Comparison of ENCODE assay signal across 25 mouse cellular contexts in the genomic region with DNA sequence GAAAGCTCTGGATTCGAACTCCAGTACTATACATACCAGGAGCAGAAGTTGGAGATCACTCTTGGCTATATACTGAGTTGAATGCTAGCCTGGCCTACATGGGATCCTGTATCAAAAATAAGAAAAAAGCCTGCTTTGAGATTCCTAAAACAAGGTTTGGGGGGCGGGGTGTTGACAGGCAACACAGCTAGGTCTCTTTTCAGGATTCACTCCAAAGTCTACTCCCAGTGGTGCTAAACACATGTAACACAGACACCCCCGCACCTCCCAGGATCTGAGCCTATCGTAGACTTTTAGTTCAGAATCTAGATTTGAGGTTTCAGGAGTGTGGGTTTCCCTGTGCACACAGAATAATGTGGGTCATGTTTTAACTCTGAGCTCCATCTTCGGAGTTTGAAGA. TPM values are rescaled to one million over a fixed set of nuclear protein-coding genes. Genes with fewer than 3 reads are reported as not detected.
DNase-seq lines count a peak whose midpoint lies in the region; ATAC-seq and TF ChIP-seq lines count a peak whose summit lies in the region.
"Had no signal": no experiment of that assay in that cellular context is flagged by ENCODE, and none has a peak within 500 bp of the region (broad histone marks: within the 10 kb centered on the region; RNA-seq: fewer than 3 reads in every experiment).

No protein-coding gene starts in this region.

- no peak overlapping the region for H3K4me3 ChIP-seq in bone marrow macrophage, adult 2 months (ENCODE audit: insufficient read depth, low read length)
- no peak overlapping the region for H3K4me3 ChIP-seq in hindbrain, embryonic 16.5 days (ENCODE audit: low read length)
- H3K4me3 ChIP-seq in heart, embryonic 10.5 days = no peak overlapping the region
- no peak overlapping the region for H3K4me3 ChIP-seq in lung, adult 2 months (replicated peaks; ENCODE audit: extremely low read depth, low read depth, low read length)
- H3K4me3 ChIP-seq: embryonic facial prominence, embryonic 13.5 days; erythroblast, embryonic 14.5 days; forebrain, embryonic 12.5 days; hindbrain, embryonic 15.5 days; intestine, embryonic 15.5 days; limb, embryonic 13.5 days; liver, embryonic 12.5 days; midbrain, embryonic 12.5 days had no signal

- peak; percentile 80 for DNase-seq in brain, adult 2 months (ENCODE audit: low read depth, low spot score)
- peak; percentile 65 to 77 for DNase-seq in left cerebral cortex, adult 9 months (ENCODE audit: low spot score in 2 of 2)
- DNase-seq in right cerebral cortex, postnatal 14 days = peak; percentile 40
- no peak for DNase-seq in heart, embryonic 10.5 days (ENCODE audit: low spot score)
- no peak for DNase-seq in lung, adult 2 months
- DNase-seq: adrenal gland, adult 2 months; cerebellum, adult 2 months; cerebellum, postnatal 25 days; gastrocnemius, postnatal 25 days; kidney, adult 8-10 months; kidney, postnatal 14 days; lung, adult 18-20 months; lung, postnatal 14 days; thymus, adult 2 months; thymus, postnatal 4 days had no signal

- no peaks in the 10 kb centered on the region for H3K36me3 ChIP-seq in hindbrain, embryonic 16.5 days (ENCODE audit: control insufficient read depth, insufficient read depth, low read length)
- H3K36me3 ChIP-seq in heart, embryonic 10.5 days = no peaks in the 10 kb centered on the region
- H3K36me3 ChIP-seq: embryonic facial prominence, embryonic 13.5 days; forebrain, embryonic 12.5 days; hindbrain, embryonic 15.5 days; intestine, embryonic 15.5 days; limb, embryonic 13.5 days; liver, embryonic 12.5 days; midbrain, embryonic 12.5 days had no signal

- TF ChIP-seq POLR2A in bone marrow macrophage, adult 2 months (IDR thresholded peaks at IDR 0.05; ENCODE audit: borderline replicate concordance, low read depth, low read length) = no peak
- no peak for TF ChIP-seq POLR2A in lung, adult 2 months (IDR thresholded peaks at IDR 0.05; ENCODE audit: borderline replicate concordance, extremely low read depth, low read depth, low read length)

- no peak for TF ChIP-seq CTCF in bone marrow macrophage, adult 2 months (IDR thresholded peaks at IDR 0.05; ENCODE audit: low read depth, low read length)
- no peak for TF ChIP-seq CTCF in lung, adult 2 months (IDR thresholded peaks at IDR 0.05; ENCODE audit: insufficient read depth, low read length)

- ATAC-seq in hindbrain, embryonic 16.5 days = no peak
- ATAC-seq: intestine, embryonic 15.5 days; liver, embryonic 12.5 days had no signal

- peaks cover 57% of the 10 kb centered on the region for H3K4me1 ChIP-seq in bone marrow macrophage, adult 2 months (ENCODE audit: control insufficient read depth, insufficient read depth, low read length)
- H3K4me1 ChIP-seq in hindbrain, embryonic 16.5 days (ENCODE audit: control insufficient read depth, insufficient read depth, low read depth, low read length) = peaks cover 6% of the 10 kb centered on the region
- H3K4me1 ChIP-seq in heart, embryonic 10.5 days = peaks cover 11% of the 10 kb centered on the region
- no peaks in the 10 kb centered on the region for H3K4me1 ChIP-seq in lung, adult 2 months (ENCODE audit: control insufficient read depth, insufficient read depth, low read length)

- no peaks in the 10 kb centered on the region for H3K9me3 ChIP-seq in hindbrain, embryonic 16.5 days (ENCODE audit: control insufficient read depth, low read length)
- H3K9me3 ChIP-seq in heart, embryonic 10.5 days = no peaks in the 10 kb centered on the region
- H3K9me3 ChIP-seq: embryonic facial prominence, embryonic 13.5 days; forebrain, embryonic 12.5 days; hindbrain, embryonic 15.5 days; intestine, embryonic 15.5 days; limb, embryonic 13.5 days; liver, embryonic 12.5 days; midbrain, embryonic 12.5 days had no signal

- H3K27me3 ChIP-seq in hindbrain, embryonic 16.5 days (replicated peaks; ENCODE audit: control insufficient read depth, insufficient read depth, low read length) = no peaks in the 10 kb centered on the region
- H3K27me3 ChIP-seq in heart, embryonic 10.5 days (ENCODE audit: insufficient read depth, poor library complexity, severe bottlenecking) = no peaks in the 10 kb centered on the region
- H3K27me3 ChIP-seq: embryonic facial prominence, embryonic 13.5 days; intestine, embryonic 15.5 days; limb, embryonic 13.5 days had no signal

- no peak overlapping the region for H3K9ac ChIP-seq in hindbrain, embryonic 16.5 days (ENCODE audit: low read depth, low read length)
- H3K9ac ChIP-seq: embryonic facial prominence, embryonic 13.5 days; forebrain, embryonic 12.5 days; hindbrain, embryonic 15.5 days; intestine, embryonic 15.5 days; limb, embryonic 13.5 days; liver, embryonic 12.5 days; midbrain, embryonic 12.5 days had no signal

- peak overlapping the region; percentile 93 for H3K27ac ChIP-seq in bone marrow macrophage, adult 2 months (ENCODE audit: insufficient read depth, low read depth, low read length)
- no peak overlapping the region for H3K27ac ChIP-seq in hindbrain, embryonic 16.5 days (ENCODE audit: low read depth, low read length)
- H3K27ac ChIP-seq in heart, embryonic 10.5 days = no peak overlapping the region
- H3K27ac ChIP-seq: embryonic facial prominence, embryonic 13.5 days; forebrain, embryonic 12.5 days; hindbrain, embryonic 15.5 days; intestine, embryonic 15.5 days; limb, embryonic 13.5 days; liver, embryonic 12.5 days; midbrain, embryonic 12.5 days had no signal

- H3K4me2 ChIP-seq in hindbrain, embryonic 16.5 days (ENCODE audit: low read length) = no peak overlapping the region
- H3K4me2 ChIP-seq: embryonic facial prominence, embryonic 13.5 days; forebrain, embryonic 12.5 days; hindbrain, embryonic 15.5 days; intestine, embryonic 15.5 days; limb, embryonic 13.5 days; liver, embryonic 12.5 days; midbrain, embryonic 12.5 days had no signal

- 91% methylated on average over 5 of the region's 5 CpGs for WGBS in hindbrain, embryonic 16.5 days
- WGBS in heart, embryonic 10.5 days = 83% methylated on average over 5 of the region's 5 CpGs
- WGBS in lung, adult 2 months = 86% methylated on average over 5 of the region's 5 CpGs

RNA-seq across cellular contexts. Expression of a gene that starts 2.6 kb away (rescaled TPM):
- polyA plus RNA-seq in bone marrow macrophage, adult 2 months (2012; ENCODE audit: insufficient read depth, insufficient read length, missing spikeins) = 79.0 and 88.6 TPM in 2 replicates
- polyA plus RNA-seq in hindbrain, embryonic 16.5 days (2015; fragmentation: Nextera tagmentation; extraction: Ambion mirVana) = 1.6 TPM in 2 replicates
- polyA plus RNA-seq in heart, embryonic 10.5 days (2016; fragmentation: Nextera tagmentation; extraction: Ambion mirVana) = 0.26 and 0.45 TPM in 2 replicates
- polyA plus RNA-seq in lung, adult 2 months (2012; rRNA removed) = 2.8 and 4.1 TPM in 2 replicates

RNA-seq across cellular contexts. Expression of a gene that starts 18.6 kb away (rescaled TPM):
- polyA plus RNA-seq in bone marrow macrophage, adult 2 months (2012; ENCODE audit: insufficient read depth, insufficient read length, missing spikeins) = 38.4 and 42.5 TPM in 2 replicates
- 25.3 and 30.5 TPM in 2 replicates for polyA plus RNA-seq in hindbrain, embryonic 16.5 days (2015; fragmentation: Nextera tagmentation; extraction: Ambion mirVana)
- polyA plus RNA-seq in heart, embryonic 10.5 days (2016; fragmentation: Nextera tagmentation; extraction: Ambion mirVana) = 37.5 and 46.7 TPM in 2 replicates
- polyA plus RNA-seq in lung, adult 2 months (2012; rRNA removed) = 53.3 and 63.2 TPM in 2 replicates

Comparison
In these comparisons a context has a peak if more than half of its experiments do, and no peak if none do; other contexts are left out.
1. DNase-seq: peak in brain, adult 2 months (single experiment), left cerebral cortex, adult 9 months (2 of 2) and right cerebral cortex, postnatal 14 days (single experiment); none in heart, embryonic 10.5 days (single experiment) and lung, adult 2 months (single experiment).
2. RNA of a gene that starts 2.6 kb away (polyA plus RNA-seq): 79.0 to 88.6 TPM in bone marrow macrophage, adult 2 months; 2.8 to 4.1 TPM in lung, adult 2 months, 1.6 TPM in hindbrain, embryonic 16.5 days and 0.26 to 0.45 TPM in heart, embryonic 10.5 days; every median in the first group is over 10 times any median in the second.